Mouse (Mus musculus) frontal cortex, postnatal 14 days (tissue): ENCODE measurements around the gene Xpnpep2.

Experiments
- DNase-seq, 2 experiments: peaks; one replicate each; pipeline ENCODE4 v3.0.0; 2022; ENCODE audit warnings: low spot score in 2 of 2

The Xpnpep2 gene

GRCm38 (mm10) chrX:48158229-48158919 is 49.8 kb downstream of the Xpnpep2 start:
- DNase-seq = no peak

DNA sequence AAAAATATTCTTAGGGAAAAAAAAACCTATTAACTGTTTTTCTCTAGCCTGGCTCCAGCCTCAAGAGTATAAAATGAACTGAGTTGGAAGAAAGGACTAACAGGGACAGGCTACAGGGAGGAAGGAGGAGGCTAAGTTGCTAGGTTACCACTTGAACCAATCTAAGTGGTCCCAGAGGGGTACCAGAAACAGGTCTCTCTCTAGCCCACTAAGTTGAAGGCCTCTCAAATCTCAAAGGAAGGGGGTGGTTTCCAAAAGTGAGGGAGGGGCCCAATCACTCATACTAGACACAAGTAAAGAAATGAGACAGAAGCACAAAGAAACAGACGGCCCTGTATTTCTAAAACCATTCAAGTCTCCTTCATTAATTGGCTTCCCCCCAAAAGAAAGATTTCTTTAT is 61.4 kb downstream of the Xpnpep2 start:
- no peak for DNase-seq

- DNase-seq = no peak
Measured at GRCm38 (mm10) chrX:48170368-48170767, 61.8 kb downstream of the Xpnpep2 start.

DNA sequence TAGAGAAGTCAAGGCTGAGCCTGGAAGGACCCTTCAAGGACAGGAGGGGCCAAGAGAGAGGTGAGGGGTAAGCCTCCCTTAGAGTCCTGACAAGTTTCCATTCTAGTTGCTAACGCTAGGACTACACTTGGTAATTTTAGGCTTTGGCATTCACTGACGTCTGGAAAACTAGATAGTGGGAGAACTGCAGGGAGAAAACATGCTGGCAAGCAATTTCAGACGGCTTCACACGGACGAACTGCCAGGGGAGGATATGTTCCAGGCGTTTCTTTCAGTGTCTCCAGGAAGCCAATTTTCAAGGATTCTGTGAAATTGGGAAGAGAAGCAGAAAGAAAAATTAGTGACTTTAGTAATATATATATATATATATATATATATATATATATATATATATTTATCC is 73.3 kb downstream of the Xpnpep2 start:
- DNase-seq = no peak

DNA sequence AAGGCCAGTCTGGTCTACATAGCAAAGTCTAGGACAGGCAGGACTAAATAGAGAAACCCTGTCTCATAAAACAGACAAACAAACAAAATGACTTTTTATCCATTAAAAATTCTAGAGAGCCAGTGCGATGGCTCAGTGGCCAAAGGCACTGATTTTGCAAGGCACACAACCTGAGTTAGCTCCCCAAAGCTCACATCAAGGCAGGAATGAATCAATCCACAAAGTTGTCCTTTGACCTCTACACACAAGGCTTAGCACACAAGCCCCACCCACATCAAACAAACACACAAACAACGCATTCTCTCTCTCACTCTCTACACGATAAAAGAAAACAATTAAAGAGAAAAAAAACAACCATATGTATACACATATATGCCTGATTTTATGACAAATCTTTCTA is 76.2 kb downstream of the Xpnpep2 start:
- DNase-seq = no peak
